Mouse (Mus musculus): ENCODE data around the gene Olfr694. TPM values are rescaled to one million over a fixed set of nuclear protein-coding genes. Genes with fewer than 3 reads are reported as not detected.
"Not testable (repeated sequence)": the region's sequence is repeated elsewhere in the genome, so short reads cannot be mapped to it uniquely, and the experiment has no call there.

Olfr694 gene
- total RNA-seq (2021) (not detected), polyA plus RNA-seq (2012; rRNA removed) (not detected in 2 replicates)
- long read RNA-seq = 0 reads

- no peak for DNase-seq
- no peak for TF ChIP-seq EP300 (IDR thresholded peaks at IDR 0.05; ENCODE audit: insufficient read depth, low read depth, low read length)
- TF ChIP-seq POLR2A (IDR thresholded peaks at IDR 0.05; ENCODE audit: insufficient read depth, low read depth, low read length) = no peak
- TF ChIP-seq CTCF (IDR thresholded peaks at IDR 0.05) = no peak
- H3K36me3 ChIP-seq (ENCODE audit: control insufficient read depth, insufficient read depth, low read length) = no peaks in the 10 kb centered on the region
Measured at GRCm38 (mm10) chr7:106691714-106692113, at the start of gene Olfr694. Gene Olfr694 (minus strand): TSS chr7:106691814.

GRCm38 (mm10) chr7:106737028-106737427 lies 45.4 kb upstream of the Olfr694 start:
- TF ChIP-seq CTCF (IDR thresholded peaks at IDR 0.05) (no peak), POLR2A (IDR thresholded peaks at IDR 0.05; ENCODE audit: insufficient read depth, low read depth, low read length) (no peak), EP300 (IDR thresholded peaks at IDR 0.05; ENCODE audit: insufficient read depth, low read depth, low read length) (no peak)
- Histone ChIP-seq H3K4me1 (ENCODE audit: control insufficient read depth, insufficient read depth, low read length) (no peaks in the 10 kb centered on the region), H3K27me3 (ENCODE audit: control insufficient read depth, insufficient read depth, low read length) (no peaks in the 10 kb centered on the region), H3K9ac (ENCODE audit: low read depth, low read length) (no peak overlapping the region), H3K79me2 (replicated peaks; ENCODE audit: control insufficient read depth, insufficient read depth, low read length) (no peaks in the 10 kb centered on the region), H3K36me3 (ENCODE audit: control insufficient read depth, insufficient read depth, low read length) (no peaks in the 10 kb centered on the region), H3K4me3 (no peak overlapping the region), H3K27ac (no peak overlapping the region)
- intact Hi-C loops (cut with DNase I) = no loop called here
- no peak for DNase-seq

More at GRCm38 (mm10) chr7:106691714-106692113, at the start of gene Olfr694:
- intact Hi-C loops (cut with DNase I) = no loop called here
- H3K27ac ChIP-seq = no peak within 1 kb of the TSS
- H3K4me1 ChIP-seq (ENCODE audit: control insufficient read depth, insufficient read depth, low read length) = no peaks in the 10 kb centered on the region
- no peak within 1 kb of the TSS for H3K9ac ChIP-seq (ENCODE audit: low read depth, low read length)
- H3K4me3 ChIP-seq = no peak within 1 kb of the TSS
- no peaks in the 10 kb centered on the region for H3K79me2 ChIP-seq (replicated peaks; ENCODE audit: control insufficient read depth, insufficient read depth, low read length)
- no peaks in the 10 kb centered on the region for H3K27me3 ChIP-seq (ENCODE audit: control insufficient read depth, insufficient read depth, low read length)
- WGBS = 90% methylated on average over 1 of the region's 1 CpGs

- intact Hi-C loops (cut with DNase I) = no loop called here
- Histone ChIP-seq H3K36me3 (ENCODE audit: control insufficient read depth, insufficient read depth, low read length) (no peaks in the 10 kb centered on the region), H3K9ac (ENCODE audit: low read depth, low read length) (no peak overlapping the region), H3K4me1 (ENCODE audit: control insufficient read depth, insufficient read depth, low read length) (no peaks in the 10 kb centered on the region), H3K79me2 (replicated peaks; ENCODE audit: control insufficient read depth, insufficient read depth, low read length) (no peaks in the 10 kb centered on the region), H3K27me3 (ENCODE audit: control insufficient read depth, insufficient read depth, low read length) (no peaks in the 10 kb centered on the region), H3K4me3 (no peak overlapping the region), H3K27ac (no peak overlapping the region)
- WGBS = 66% methylated on average over 2 of the region's 2 CpGs
- no peak for DNase-seq
- TF ChIP-seq CTCF (IDR thresholded peaks at IDR 0.05) (no peak), EP300 (IDR thresholded peaks at IDR 0.05; ENCODE audit: insufficient read depth, low read depth, low read length) (no peak), POLR2A (IDR thresholded peaks at IDR 0.05; ENCODE audit: insufficient read depth, low read depth, low read length) (no peak)
Measured at GRCm38 (mm10) chr7:106733717-106734116, 42.1 kb upstream of the Olfr694 start.

GRCm38 (mm10) chr7:106725654-106726053 lies 34.0 kb upstream of the Olfr694 start:
- H3K27me3 ChIP-seq (ENCODE audit: control insufficient read depth, insufficient read depth, low read length); H3K4me1 ChIP-seq (ENCODE audit: control insufficient read depth, insufficient read depth, low read length); H3K36me3 ChIP-seq (ENCODE audit: control insufficient read depth, insufficient read depth, low read length); H3K4me3 ChIP-seq; H3K9ac ChIP-seq (ENCODE audit: low read depth, low read length); DNase-seq; H3K79me2 ChIP-seq (replicated peaks; ENCODE audit: control insufficient read depth, insufficient read depth, low read length); H3K27ac ChIP-seq; intact Hi-C loops (cut with DNase I): not testable (repeated sequence)
- 72% methylated on average over 2 of the region's 2 CpGs for WGBS

- H3K79me2 ChIP-seq (replicated peaks; ENCODE audit: control insufficient read depth, insufficient read depth, low read length) = no peaks in the 10 kb centered on the region
- no peak within 1 kb of the TSS for H3K27ac ChIP-seq
- H3K36me3 ChIP-seq (ENCODE audit: control insufficient read depth, insufficient read depth, low read length) = no peaks in the 10 kb centered on the region
- no peak for DNase-seq
- TF ChIP-seq EP300 (IDR thresholded peaks at IDR 0.05; ENCODE audit: insufficient read depth, low read depth, low read length) (no peak), CTCF (IDR thresholded peaks at IDR 0.05) (no peak), POLR2A (IDR thresholded peaks at IDR 0.05; ENCODE audit: insufficient read depth, low read depth, low read length) (no peak)
- H3K4me3 ChIP-seq = no peak within 1 kb of the TSS
- no peak within 1 kb of the TSS for H3K9ac ChIP-seq (ENCODE audit: low read depth, low read length)
- no peaks in the 10 kb centered on the region for H3K27me3 ChIP-seq (ENCODE audit: control insufficient read depth, insufficient read depth, low read length)
- intact Hi-C loops (cut with DNase I) = no loop called here
- H3K4me1 ChIP-seq (ENCODE audit: control insufficient read depth, insufficient read depth, low read length) = no peaks in the 10 kb centered on the region
Measured at GRCm38 (mm10) chr7:106716296-106716695, 24.7 kb upstream of the Olfr694 start, which contains the start of gene Olfr695. Gene Olfr695 (minus strand): TSS chr7:106716396.

GRCm38 (mm10) chr7:106711463-106711862 lies 19.8 kb upstream of the Olfr694 start:
- Histone ChIP-seq H3K36me3 (ENCODE audit: control insufficient read depth, insufficient read depth, low read length) (no peaks in the 10 kb centered on the region), H3K9ac (ENCODE audit: low read depth, low read length) (no peak overlapping the region), H3K79me2 (replicated peaks; ENCODE audit: control insufficient read depth, insufficient read depth, low read length) (no peaks in the 10 kb centered on the region), H3K27ac (no peak overlapping the region), H3K4me1 (ENCODE audit: control insufficient read depth, insufficient read depth, low read length) (no peaks in the 10 kb centered on the region), H3K4me3 (no peak overlapping the region), H3K27me3 (ENCODE audit: control insufficient read depth, insufficient read depth, low read length) (no peaks in the 10 kb centered on the region)
- intact Hi-C loops (cut with DNase I) = no loop called here
- no peak for DNase-seq
- 75% methylated on average over 6 of the region's 6 CpGs for WGBS
- TF ChIP-seq CTCF (IDR thresholded peaks at IDR 0.05) (no peak), POLR2A (IDR thresholded peaks at IDR 0.05; ENCODE audit: insufficient read depth, low read depth, low read length) (no peak), EP300 (IDR thresholded peaks at IDR 0.05; ENCODE audit: insufficient read depth, low read depth, low read length) (no peak)

- H3K9ac ChIP-seq (ENCODE audit: low read depth, low read length); intact Hi-C loops (cut with DNase I); H3K27me3 ChIP-seq (ENCODE audit: control insufficient read depth, insufficient read depth, low read length); DNase-seq; H3K4me3 ChIP-seq; H3K4me1 ChIP-seq (ENCODE audit: control insufficient read depth, insufficient read depth, low read length); H3K36me3 ChIP-seq (ENCODE audit: control insufficient read depth, insufficient read depth, low read length); H3K27ac ChIP-seq; H3K79me2 ChIP-seq (replicated peaks; ENCODE audit: control insufficient read depth, insufficient read depth, low read length): not testable (repeated sequence)
- WGBS = 89% methylated on average over 10 of the region's 10 CpGs
Measured at GRCm38 (mm10) chr7:106707705-106708104, 16.1 kb upstream of the Olfr694 start.

Measured in heart, adult 2 months (tissue).